Mouse (Mus musculus): Measurements from ENCODE around the gene Ncor1.
"Not testable (repeated sequence)": the region's sequence is repeated elsewhere in the genome, so short reads cannot be mapped to it uniquely, and the experiment has no call there.

The Ncor1 gene

GRCm38 (mm10) chr11:62366879-62367278, 91.5 kb downstream of the Ncor1 start:
- in situ Hi-C loops (cut with MboI, MseI) = no loop called here

GRCm38 (mm10) chr11:62355216-62355615, 103.1 kb downstream of the Ncor1 start:
- in situ Hi-C loops (cut with MboI, MseI) = no loop called here

- in situ Hi-C loops (cut with MboI, MseI) = no loop called here
These were observed 106.4 kb downstream of the Ncor1 start for GRCm38 (mm10) chr11:62351948-62352347.

GRCm38 (mm10) chr11:62343002-62343401, 115.3 kb downstream of the Ncor1 start:
- in situ Hi-C loops (cut with MboI, MseI) = no loop called here

- in situ Hi-C loops (cut with MboI, MseI) = no loop called here
These were observed 126.1 kb downstream of the Ncor1 start for GRCm38 (mm10) chr11:62332228-62332627.

- in situ Hi-C loops (cut with MboI, MseI) = no loop called here
These were observed 127.2 kb downstream of the Ncor1 start for GRCm38 (mm10) chr11:62331141-62331540.

- in situ Hi-C loops (cut with MboI, MseI) = no loop called here
These were observed 134.7 kb downstream of the Ncor1 start for GRCm38 (mm10) chr11:62323659-62324058.

- in situ Hi-C loops (cut with MboI, MseI) = no loop called here
These were observed 138.2 kb downstream of the Ncor1 start for GRCm38 (mm10) chr11:62320097-62320496.

- in situ Hi-C loops (cut with MboI, MseI) = no loop called here
These were observed 140.6 kb downstream of the Ncor1 start for GRCm38 (mm10) chr11:62317746-62318145.

- in situ Hi-C loops (cut with MboI, MseI) = no loop called here
These were observed 143.4 kb downstream of the Ncor1 start for GRCm38 (mm10) chr11:62314984-62315383.

- in situ Hi-C loops (cut with MboI, MseI) = loop anchor here (10.0 kb wide), 1 partner anchor 514 kb away; no protein-coding TSS in a partner anchor
These were observed 149.0 kb downstream of the Ncor1 start for GRCm38 (mm10) chr11:62309296-62309695.

GRCm38 (mm10) chr11:62305866-62306265, 152.5 kb downstream of the Ncor1 start:
- in situ Hi-C loops (cut with MboI, MseI) = loop anchor here (10.0 kb wide), 1 partner anchor 511 kb away; no protein-coding TSS in a partner anchor

GRCm38 (mm10) chr11:62298883-62299282, 159.5 kb downstream of the Ncor1 start:
- in situ Hi-C loops (cut with MboI, MseI) = no loop called here

- in situ Hi-C loops (cut with MboI, MseI) = no loop called here
These were observed 164.2 kb downstream of the Ncor1 start for GRCm38 (mm10) chr11:62294121-62294520.

- in situ Hi-C loops (cut with MboI, MseI) = no loop called here
These were observed 170.6 kb downstream of the Ncor1 start for GRCm38 (mm10) chr11:62287700-62288099.

- in situ Hi-C loops (cut with MboI, MseI) = no loop called here
These were observed 173.3 kb downstream of the Ncor1 start for GRCm38 (mm10) chr11:62285020-62285419.

GRCm38 (mm10) chr11:62284020-62284419, 174.3 kb downstream of the Ncor1 start:
- in situ Hi-C loops (cut with MboI, MseI) = not testable (repeated sequence)

GRCm38 (mm10) chr11:62281601-62281997, 176.7 kb downstream of the Ncor1 start:
- in situ Hi-C loops (cut with MboI, MseI) = no loop called here

GRCm38 (mm10) chr11:62280675-62281600, 177.4 kb downstream of the Ncor1 start, which contains the start of the genes Zswim7 and Ttc19:
Gene Zswim7 (minus strand): TSS chr11:62281375.
Gene Ttc19 (plus strand): TSS chr11:62281473.
- in situ Hi-C loops (cut with MboI, MseI) = no loop called here

- in situ Hi-C loops (cut with MboI, MseI) = loop anchor here (5.0 kb wide), 3 partner anchors 151 to 321 kb away; partner anchors contain the start of gene Specc1
These were observed 180.3 kb downstream of the Ncor1 start for GRCm38 (mm10) chr11:62278027-62278426.

- in situ Hi-C loops (cut with MboI, MseI) = loop anchor here (5.0 kb wide), 3 partner anchors 150 to 320 kb away; partner anchors contain the start of gene Specc1
These were observed 181.3 kb downstream of the Ncor1 start for GRCm38 (mm10) chr11:62277086-62277485.

- in situ Hi-C loops (cut with MboI, MseI) = no loop called here
These were observed 187.5 kb downstream of the Ncor1 start for GRCm38 (mm10) chr11:62270851-62271250.

- in situ Hi-C loops (cut with MboI, MseI) = no loop called here
These were observed 189.2 kb downstream of the Ncor1 start for GRCm38 (mm10) chr11:62269097-62269496.

Measured in T-helper 2 cell (primary cell).